Mouse (Mus musculus) C2C12 (cell line): ENCODE data around the gene Ppp3cb.

Source experiments
- CEBPB ChIP-seq: IDR thresholded peaks from one replicate; pipeline ENCODE4 v1.6.1; 2011; ENCODE audit warnings: low read depth, mild to moderate bottlenecking, control low read depth, moderate library complexity
- CTCF ChIP-seq: IDR thresholded peaks from one replicate; pipeline ENCODE4 v1.5.1; 2011; ENCODE audit not compliant: control insufficient read depth, insufficient read depth, insufficient read length
- MAX ChIP-seq: IDR thresholded peaks from one replicate; pipeline ENCODE4 v1.6.1; 2011; ENCODE audit warnings: mild to moderate bottlenecking, control low read depth
- MYOD1 ChIP-seq: IDR thresholded peaks from one replicate; pipeline ENCODE4 v1.6.1; 2011; ENCODE audit warnings: low read depth; ENCODE audit not compliant: control insufficient read depth, insufficient read length
- MYOG ChIP-seq: IDR thresholded peaks from one replicate; pipeline ENCODE4 v1.6.1; 2011; ENCODE audit not compliant: control insufficient read depth, insufficient read length; ENCODE audit errors: extremely low read depth
- USF1 ChIP-seq: IDR thresholded peaks from one replicate; pipeline ENCODE4 v1.6.1; 2011; ENCODE audit warnings: low read depth, mild to moderate bottlenecking, control low read depth, moderate library complexity

- TF ChIP-seq CTCF (no peak), MYOG (no peak), MYOD1 (no peak), USF1 (no peak), MAX (no peak), CEBPB (no peak)
Measured at GRCm38 (mm10) chr14:20544467-20545411, 1.6 kb downstream of the Ppp3cb start.
